Mouse (Mus musculus): ENCODE measurements around the gene Immp2l. TPM values are rescaled to one million over a fixed set of nuclear protein-coding genes. Genes with fewer than 3 reads are reported as not detected.

Gene Immp2l
- polyA plus RNA-seq, 1 experiment from 2014 or later: 10.7 TPM

DNA sequence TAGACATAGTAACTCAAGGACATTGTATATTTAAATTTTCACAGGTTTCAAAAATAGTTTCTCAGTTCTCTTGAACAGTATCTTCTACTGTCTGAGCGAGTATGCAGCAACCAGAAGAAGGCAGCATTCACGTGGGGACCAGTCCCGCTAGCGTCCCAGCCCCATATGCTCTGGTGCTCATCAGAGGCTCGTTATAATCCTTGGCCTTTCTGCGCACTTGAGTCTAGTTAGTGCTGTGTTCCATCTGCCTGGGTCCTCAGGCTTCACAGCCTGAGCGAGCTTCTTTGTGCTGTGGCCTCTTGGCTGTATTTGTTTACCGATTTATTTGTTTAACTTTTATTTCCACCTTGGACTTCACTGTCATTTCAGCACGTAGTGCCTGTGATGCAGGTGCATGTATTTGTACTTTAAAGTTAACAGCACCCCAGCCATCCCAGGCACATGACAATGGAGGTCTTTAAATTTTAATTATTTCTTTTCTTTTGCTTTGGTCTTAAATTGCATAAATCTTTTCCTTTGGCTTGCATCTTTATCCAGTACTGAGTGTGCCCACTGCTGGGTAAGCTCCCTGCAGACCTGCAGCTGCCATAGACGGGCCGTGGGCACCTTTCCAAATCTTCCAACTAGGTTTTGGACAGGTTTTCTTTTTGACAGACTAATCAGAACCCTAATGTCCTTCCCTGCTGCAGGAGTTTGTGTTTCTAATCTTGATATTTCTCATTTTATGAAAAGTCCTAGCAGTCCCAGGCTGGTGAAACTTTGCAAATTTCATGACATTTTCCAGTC lies 30.3 kb downstream of the Immp2l start:
- Histone ChIP-seq H3K4me1 (no peaks in the 10 kb centered on the region), H3K36me3 (replicated peaks) (no peaks in the 10 kb centered on the region), H3K4me3 (no peak overlapping the region), H3K27me3 (replicated peaks; ENCODE audit: low read depth, poor library complexity, severe bottlenecking) (no peaks in the 10 kb centered on the region), H3K9me3 (no peaks in the 10 kb centered on the region), H3K27ac (replicated peaks) (no peak overlapping the region)
- no peak for DNase-seq (ENCODE audit: low spot score)
- 83% methylated on average over 11 of the region's 11 CpGs for WGBS

DNA sequence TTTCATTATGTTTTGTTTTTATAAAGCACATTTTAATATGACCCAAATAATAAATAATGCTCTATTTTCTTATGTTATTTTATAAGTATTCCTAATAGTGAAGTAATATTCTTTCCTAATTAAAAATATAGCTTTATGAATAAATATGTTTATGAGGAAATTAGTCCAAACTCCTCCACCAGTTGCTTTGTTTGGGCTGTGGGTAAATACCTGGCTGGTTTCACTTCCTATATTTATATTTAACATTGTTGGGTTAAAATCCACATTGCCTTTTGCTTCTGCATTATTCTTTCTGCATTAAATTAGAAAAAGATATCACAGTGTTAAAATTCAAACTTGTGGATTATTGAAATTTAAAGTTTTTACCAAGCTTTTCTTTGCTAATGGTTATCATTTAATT lies 32.1 kb downstream of the Immp2l start:
- Histone ChIP-seq H3K27me3 (replicated peaks; ENCODE audit: low read depth, poor library complexity, severe bottlenecking) (no peaks in the 10 kb centered on the region), H3K4me3 (no peak overlapping the region), H3K9me3 (no peaks in the 10 kb centered on the region), H3K4me1 (no peaks in the 10 kb centered on the region), H3K36me3 (replicated peaks) (no peaks in the 10 kb centered on the region), H3K27ac (replicated peaks) (no peak overlapping the region)
- DNase-seq (ENCODE audit: low spot score): no peak

DNA sequence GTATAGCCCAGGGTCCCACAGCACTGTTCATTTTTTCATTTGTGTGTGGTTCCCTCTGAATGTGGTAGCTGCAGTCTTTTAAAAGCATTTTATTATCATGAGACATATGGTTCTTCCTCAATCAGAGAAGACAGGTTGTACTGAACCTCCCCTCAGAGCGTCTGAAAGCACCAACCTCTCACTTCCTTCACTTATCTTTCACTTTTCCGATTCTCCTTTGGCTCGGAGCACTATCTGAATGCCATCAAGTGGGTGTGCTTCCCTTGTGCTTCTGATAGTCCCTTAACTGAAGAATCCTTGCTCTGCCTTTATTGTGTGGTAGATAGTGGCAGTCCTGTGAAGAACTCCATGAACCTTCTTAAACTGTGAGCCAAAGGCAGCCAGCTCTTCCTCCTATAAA lies 39.4 kb downstream of the Immp2l start:
- Histone ChIP-seq H3K4me3 (no peak overlapping the region), H3K9me3 (no peaks in the 10 kb centered on the region), H3K4me1 (no peaks in the 10 kb centered on the region), H3K27ac (replicated peaks) (no peak overlapping the region), H3K36me3 (replicated peaks) (no peaks in the 10 kb centered on the region), H3K27me3 (replicated peaks; ENCODE audit: low read depth, poor library complexity, severe bottlenecking) (no peaks in the 10 kb centered on the region)
- 82% methylated on average over 3 of the region's 3 CpGs for WGBS
- no peak for DNase-seq (ENCODE audit: low spot score)

DNA sequence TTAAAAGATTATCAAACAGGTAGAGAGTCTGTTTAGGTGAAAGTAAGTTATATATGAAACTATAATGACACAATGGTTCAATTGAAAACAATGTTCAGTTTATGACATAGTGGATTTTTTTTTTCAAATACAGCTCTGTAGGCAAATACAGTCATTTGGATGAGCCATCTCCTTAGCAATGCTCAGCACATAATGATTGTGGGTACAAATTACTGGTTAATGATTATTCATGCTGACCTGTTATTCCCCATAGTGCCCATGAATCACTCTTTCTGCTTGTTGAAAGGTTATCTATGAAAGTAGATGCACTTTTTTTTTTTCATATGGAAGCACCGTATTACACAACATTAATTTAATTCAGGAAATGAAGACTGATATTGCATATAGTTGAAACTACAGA lies 58.0 kb downstream of the Immp2l start:
- no peaks in the 10 kb centered on the region for H3K36me3 ChIP-seq (replicated peaks)
- WGBS: 94% methylated on average over 1 of the region's 1 CpGs
- no peak overlapping the region for H3K4me3 ChIP-seq
- DNase-seq (ENCODE audit: low spot score): no peak
- H3K27me3 ChIP-seq (replicated peaks; ENCODE audit: low read depth, poor library complexity, severe bottlenecking): no peaks in the 10 kb centered on the region
- peaks cover 5% of the 10 kb centered on the region; the same call in 1 of the 2 replicates for H3K4me1 ChIP-seq
- H3K27ac ChIP-seq (replicated peaks): no peak overlapping the region
- H3K9me3 ChIP-seq: no peaks in the 10 kb centered on the region

DNA sequence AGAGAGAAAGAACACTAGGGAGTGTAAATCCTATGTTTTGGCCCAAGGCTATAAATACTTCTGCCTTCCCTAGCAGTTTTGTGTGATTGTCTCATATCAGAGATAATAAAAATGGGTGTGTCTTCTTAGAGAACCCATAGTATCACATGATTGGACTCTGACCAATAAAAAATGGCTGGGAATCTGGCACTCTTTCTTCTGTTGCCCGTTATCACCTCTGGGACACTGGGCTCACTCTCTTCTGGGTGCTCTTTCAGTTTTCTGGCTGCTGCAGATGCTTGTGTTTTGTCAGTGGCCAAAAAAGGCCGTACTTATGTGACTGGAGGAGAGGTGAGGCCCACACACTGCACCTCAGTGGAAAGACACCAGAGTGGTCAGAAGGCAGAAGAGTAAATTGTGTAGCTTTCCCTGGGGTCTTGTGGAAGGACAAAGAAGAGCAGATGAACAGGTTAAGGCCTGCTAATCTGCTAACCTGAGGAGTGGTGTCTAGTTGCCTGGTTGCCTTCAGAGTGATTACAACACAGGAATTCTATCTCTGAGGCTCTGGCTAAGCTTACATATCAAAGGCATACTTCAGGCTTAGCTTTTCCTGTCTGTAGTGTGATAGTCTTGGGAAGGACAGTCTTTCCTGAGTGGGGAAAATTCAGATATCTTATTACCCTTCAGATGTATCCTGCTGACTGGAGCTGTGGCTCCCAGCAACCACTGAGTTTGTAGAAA lies 60.6 kb downstream of the Immp2l start:
- Histone ChIP-seq H3K36me3 (replicated peaks) (no peaks in the 10 kb centered on the region), H3K9me3 (no peaks in the 10 kb centered on the region), H3K27ac (replicated peaks) (no peak overlapping the region), H3K27me3 (replicated peaks; ENCODE audit: low read depth, poor library complexity, severe bottlenecking) (no peaks in the 10 kb centered on the region), H3K4me1 (peaks cover 5% of the 10 kb centered on the region; the same call in 1 of the 2 replicates), H3K4me3 (no peak overlapping the region)
- no peak for DNase-seq (ENCODE audit: low spot score)
- 77% methylated on average over 2 of the region's 2 CpGs for WGBS

DNA sequence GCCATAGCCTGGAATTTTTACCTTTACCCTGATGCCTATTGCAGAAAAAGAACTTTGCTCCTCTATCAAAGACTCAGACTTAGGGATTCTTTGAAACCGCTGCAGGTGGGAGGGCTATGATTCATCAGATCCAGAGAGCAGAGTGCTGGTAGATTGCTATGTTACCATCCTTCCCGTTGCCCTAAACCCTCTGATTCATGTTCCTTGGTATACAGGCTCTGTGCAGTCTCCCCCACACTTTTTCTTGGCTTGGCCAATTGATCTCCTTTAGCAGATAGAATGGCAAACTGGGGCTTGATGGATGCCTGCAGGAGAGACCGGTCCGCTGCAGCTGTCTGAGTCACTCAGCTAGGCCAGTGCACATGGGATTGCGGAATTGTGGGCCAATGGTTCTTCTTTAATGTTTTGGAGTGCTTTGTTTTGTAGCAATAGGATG lies 66.1 kb downstream of the Immp2l start:
- Histone ChIP-seq H3K9me3 (no peaks in the 10 kb centered on the region), H3K4me3 (no peak overlapping the region), H3K27me3 (replicated peaks; ENCODE audit: low read depth, poor library complexity, severe bottlenecking) (no peaks in the 10 kb centered on the region), H3K4me1 (no peaks in the 10 kb centered on the region), H3K27ac (replicated peaks) (no peak overlapping the region), H3K36me3 (replicated peaks) (no peaks in the 10 kb centered on the region)
- no peak for DNase-seq (ENCODE audit: low spot score)
- WGBS: 92% methylated on average over 5 of the region's 5 CpGs

DNA sequence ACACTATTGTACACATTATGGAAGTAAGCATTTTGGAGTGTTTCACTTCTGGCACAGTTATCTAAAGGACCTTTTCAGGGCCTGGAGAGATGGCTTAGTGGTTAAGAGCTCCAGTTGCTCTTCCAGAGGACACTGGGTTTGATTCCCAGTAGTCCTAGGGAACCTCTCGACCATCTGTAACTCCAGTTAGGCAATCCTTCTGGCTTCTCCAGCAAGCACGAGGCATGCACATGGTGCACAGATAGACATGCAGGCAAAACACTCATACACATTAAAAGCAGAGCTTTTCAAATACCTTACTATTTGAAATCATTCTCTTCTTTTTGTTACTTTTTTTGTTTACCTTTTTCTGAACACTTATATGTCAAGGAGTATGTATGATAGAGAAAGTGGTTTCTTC lies 66.9 kb downstream of the Immp2l start:
- Histone ChIP-seq H3K36me3 (replicated peaks) (no peaks in the 10 kb centered on the region), H3K9me3 (no peaks in the 10 kb centered on the region), H3K27me3 (replicated peaks; ENCODE audit: low read depth, poor library complexity, severe bottlenecking) (no peaks in the 10 kb centered on the region), H3K4me3 (no peak overlapping the region), H3K4me1 (no peaks in the 10 kb centered on the region), H3K27ac (replicated peaks) (no peak overlapping the region)
- DNase-seq (ENCODE audit: low spot score): no peak
- WGBS: 83% methylated on average over 2 of the region's 2 CpGs

DNA sequence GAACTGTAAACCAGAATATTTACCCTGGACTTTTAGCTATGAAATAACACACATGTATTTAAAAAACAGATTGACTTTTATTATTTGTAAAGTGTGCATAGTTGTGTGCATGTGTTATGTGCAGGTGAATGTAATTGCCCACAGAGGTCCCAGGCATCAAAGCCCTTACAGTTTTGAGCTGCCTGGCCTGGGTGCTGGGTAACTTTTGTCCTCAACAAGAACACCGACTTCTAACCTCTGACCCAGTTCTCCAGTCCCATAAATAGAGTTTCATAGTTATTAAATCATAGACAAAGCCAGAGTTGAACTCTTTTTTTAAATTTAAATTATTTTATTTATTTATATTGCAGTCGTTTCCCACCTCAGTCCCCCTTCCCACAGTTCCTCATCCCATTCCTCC lies 67.4 kb downstream of the Immp2l start:
- Histone ChIP-seq H3K4me3 (no peak overlapping the region), H3K36me3 (replicated peaks) (no peaks in the 10 kb centered on the region), H3K9me3 (no peaks in the 10 kb centered on the region), H3K4me1 (no peaks in the 10 kb centered on the region), H3K27ac (replicated peaks) (no peak overlapping the region), H3K27me3 (replicated peaks; ENCODE audit: low read depth, poor library complexity, severe bottlenecking) (no peaks in the 10 kb centered on the region)
- no peak for DNase-seq (ENCODE audit: low spot score)
- 84% methylated on average over 2 of the region's 2 CpGs for WGBS

DNA sequence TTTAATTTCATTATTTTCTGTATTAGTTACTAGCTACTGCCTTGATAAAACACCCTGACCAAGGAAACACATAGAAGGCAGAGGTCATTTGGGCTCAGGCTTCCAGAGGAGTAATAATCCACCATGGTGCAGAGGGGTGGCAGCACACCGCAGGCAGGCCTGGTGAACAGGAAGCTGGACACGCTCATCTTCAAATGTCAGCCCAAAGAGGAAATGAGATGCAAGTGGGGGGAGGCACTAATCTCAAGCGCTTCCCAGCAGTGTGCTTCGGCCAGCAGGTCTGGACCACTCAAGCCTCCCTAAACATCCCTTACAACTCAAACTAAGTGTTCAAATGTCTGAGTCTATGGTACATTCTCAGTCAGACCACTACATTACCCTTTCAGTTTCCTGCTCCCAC lies 72.2 kb downstream of the Immp2l start:
- no peak for DNase-seq (ENCODE audit: low spot score)
- H3K9me3 ChIP-seq: no peaks in the 10 kb centered on the region
- no peaks in the 10 kb centered on the region for H3K27me3 ChIP-seq (replicated peaks; ENCODE audit: low read depth, poor library complexity, severe bottlenecking)
- WGBS: 45% methylated on average over 4 of the region's 4 CpGs
- no peaks in the 10 kb centered on the region for H3K36me3 ChIP-seq (replicated peaks)
- H3K4me3 ChIP-seq: no peak overlapping the region
- H3K27ac ChIP-seq (replicated peaks): no peak overlapping the region
- no peaks in the 10 kb centered on the region for H3K4me1 ChIP-seq

DNA sequence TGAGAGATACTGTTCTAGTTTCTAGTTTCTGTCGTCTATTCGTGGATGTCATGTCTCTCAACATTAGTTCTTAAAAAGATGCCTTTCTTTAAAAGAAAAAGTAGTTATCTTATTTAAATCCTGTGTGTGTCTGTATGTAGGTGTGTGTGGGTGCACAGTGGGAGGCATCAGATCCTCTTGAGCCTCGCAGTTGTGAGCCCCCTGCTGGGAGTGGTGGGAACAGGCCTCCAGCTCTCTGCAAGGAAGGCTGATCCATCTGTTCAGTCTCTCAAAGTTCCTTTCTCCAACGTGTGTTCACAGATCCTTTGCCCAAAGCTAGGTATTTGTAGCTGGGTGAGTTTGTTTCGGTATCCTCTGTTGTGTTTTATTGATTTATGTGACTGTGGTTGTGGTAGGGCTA lies 73.5 kb downstream of the Immp2l start:
- WGBS: 51% methylated on average over 5 of the region's 5 CpGs
- DNase-seq (ENCODE audit: low spot score): peak; percentile 55
- H3K4me3 ChIP-seq: no peak overlapping the region
- no peaks in the 10 kb centered on the region for H3K27me3 ChIP-seq (replicated peaks; ENCODE audit: low read depth, poor library complexity, severe bottlenecking)
- no peaks in the 10 kb centered on the region for H3K36me3 ChIP-seq (replicated peaks)
- no peak overlapping the region for H3K27ac ChIP-seq (replicated peaks)
- H3K4me1 ChIP-seq: no peaks in the 10 kb centered on the region
- H3K9me3 ChIP-seq: no peaks in the 10 kb centered on the region

DNA sequence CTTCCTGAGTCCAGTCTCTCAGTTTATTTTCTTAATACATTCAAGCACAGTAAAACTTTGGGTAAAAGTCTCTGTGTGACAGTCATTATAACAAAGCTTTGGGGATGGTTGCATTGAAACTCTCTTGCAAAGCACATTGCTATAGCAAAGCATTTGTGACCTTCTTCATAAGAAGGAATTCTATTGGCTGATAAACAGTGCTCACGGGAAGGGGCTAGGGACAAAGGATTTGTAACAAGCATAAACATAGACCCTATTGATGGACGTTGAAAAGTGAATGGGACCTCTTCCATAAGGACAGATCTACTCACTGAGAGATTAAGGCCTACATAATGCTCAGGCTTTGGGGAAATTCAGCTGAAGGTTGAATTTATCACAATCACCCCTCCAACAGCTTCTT lies 85.1 kb downstream of the Immp2l start:
- no peak overlapping the region for H3K27ac ChIP-seq (replicated peaks)
- H3K27me3 ChIP-seq (replicated peaks; ENCODE audit: low read depth, poor library complexity, severe bottlenecking): no peaks in the 10 kb centered on the region
- H3K4me1 ChIP-seq: no peaks in the 10 kb centered on the region
- WGBS: 41% methylated on average over 2 of the region's 2 CpGs
- DNase-seq (ENCODE audit: low spot score): no peak
- H3K36me3 ChIP-seq (replicated peaks): no peaks in the 10 kb centered on the region
- H3K9me3 ChIP-seq: no peaks in the 10 kb centered on the region
- no peak overlapping the region for H3K4me3 ChIP-seq

DNA sequence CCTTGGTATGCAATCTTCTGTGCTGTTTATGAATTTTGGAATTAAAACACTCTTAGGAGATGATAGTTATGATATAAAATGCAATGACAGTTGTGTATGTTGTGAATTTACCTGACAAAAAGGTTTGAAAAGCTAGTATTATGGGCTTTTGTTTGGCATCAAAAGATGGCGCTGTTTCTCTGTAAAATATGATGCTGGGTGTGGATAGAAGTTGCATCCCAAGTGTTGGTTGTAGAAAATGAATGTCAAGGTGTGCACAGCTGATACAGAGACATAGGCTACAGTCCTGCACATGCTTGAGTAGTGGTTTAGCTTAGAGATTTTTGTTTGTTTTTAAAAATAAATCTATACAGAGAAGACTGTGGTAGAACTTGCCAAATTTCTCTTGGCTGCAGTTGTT lies 87.6 kb downstream of the Immp2l start:
- WGBS: 27% methylated on average over 1 of the region's 1 CpGs
- H3K9me3 ChIP-seq: no peaks in the 10 kb centered on the region
- H3K27ac ChIP-seq (replicated peaks): no peak overlapping the region
- no peaks in the 10 kb centered on the region for H3K36me3 ChIP-seq (replicated peaks)
- no peak for DNase-seq (ENCODE audit: low spot score)
- no peaks in the 10 kb centered on the region for H3K4me1 ChIP-seq
- no peak overlapping the region for H3K4me3 ChIP-seq
- H3K27me3 ChIP-seq (replicated peaks; ENCODE audit: low read depth, poor library complexity, severe bottlenecking): no peaks in the 10 kb centered on the region

DNA sequence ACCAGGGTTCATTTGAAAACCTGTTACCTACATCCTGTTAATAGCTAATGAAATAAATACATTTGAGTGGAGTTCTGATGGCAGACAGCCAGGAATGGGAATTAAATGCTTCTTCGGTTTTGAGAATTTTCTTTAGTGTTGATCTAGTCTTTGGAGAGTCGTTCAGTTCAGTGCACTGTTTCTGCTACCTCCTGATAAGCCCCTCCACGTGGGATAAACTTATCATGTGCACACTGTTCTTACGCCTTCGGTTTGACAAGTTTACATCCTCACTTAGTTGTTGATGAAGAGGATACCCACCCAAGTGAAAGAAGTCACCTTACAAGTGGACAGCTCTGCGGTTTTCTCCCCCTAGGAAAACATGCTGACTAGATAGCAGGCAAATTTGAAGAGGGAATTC lies 88.2 kb downstream of the Immp2l start:
- WGBS: 84% methylated on average over 6 of the region's 6 CpGs
- no peak for DNase-seq (ENCODE audit: low spot score)
- H3K36me3 ChIP-seq (replicated peaks): no peaks in the 10 kb centered on the region
- H3K9me3 ChIP-seq: no peaks in the 10 kb centered on the region
- H3K4me1 ChIP-seq: no peaks in the 10 kb centered on the region
- no peak overlapping the region for H3K27ac ChIP-seq (replicated peaks)
- H3K27me3 ChIP-seq (replicated peaks; ENCODE audit: low read depth, poor library complexity, severe bottlenecking): no peaks in the 10 kb centered on the region
- H3K4me3 ChIP-seq: no peak overlapping the region

Measured in embryonic facial prominence, embryonic 10.5 days (tissue).